Mouse (Mus musculus): Measurements from ENCODE around the gene Rab20. TPM values are rescaled to one million over a fixed set of nuclear protein-coding genes. Genes with fewer than 3 reads are reported as not detected.

The Rab20 gene
- polyA plus RNA-seq (2012; rRNA removed): 0.98 and 1.2 TPM in 2 replicates

DNA sequence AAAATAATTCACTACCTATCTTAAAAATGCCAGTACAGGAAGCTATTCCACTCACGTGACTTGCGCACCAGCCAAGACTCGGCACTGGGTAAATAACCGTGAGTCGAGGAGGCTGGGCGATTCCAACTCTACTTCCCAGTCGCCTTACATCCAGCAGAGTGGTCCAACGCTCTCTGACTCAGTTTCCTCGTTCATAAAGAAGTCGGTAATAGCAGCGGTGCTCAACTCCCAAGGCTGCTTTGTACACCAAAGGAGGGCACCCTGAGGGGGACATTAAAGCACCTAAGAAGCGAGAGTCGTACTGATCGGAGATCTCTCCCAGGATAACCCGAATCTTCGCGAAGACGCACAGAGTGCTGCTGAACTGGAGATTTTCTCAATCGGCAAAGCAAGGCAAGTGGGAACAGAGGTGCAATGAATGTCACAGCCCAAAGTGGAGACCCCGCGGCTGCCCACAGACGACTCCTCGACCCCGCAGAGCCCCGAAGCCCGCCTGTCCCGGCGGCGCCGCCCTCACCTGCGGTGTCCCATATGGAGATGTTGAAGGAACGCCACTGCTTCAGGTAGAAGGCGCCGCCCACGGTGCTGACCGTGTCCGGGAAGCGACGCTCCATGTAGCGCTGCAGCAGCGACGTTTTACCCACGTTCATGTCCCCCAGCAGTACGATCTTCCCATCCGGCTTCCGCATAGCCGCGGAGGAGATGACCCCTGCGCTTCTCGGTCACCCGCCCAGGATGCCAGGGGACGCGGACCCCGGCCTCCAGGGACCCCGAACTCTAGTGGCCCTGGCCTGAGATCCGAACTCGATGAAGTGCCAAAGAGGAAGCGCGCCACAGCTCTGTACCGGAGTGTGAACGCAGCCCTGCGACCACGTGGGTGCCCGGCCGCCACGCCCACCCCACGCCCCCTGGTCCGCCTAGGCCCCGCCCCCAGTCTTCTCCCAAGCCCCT, at the start of gene Rab20:
Gene Rab20 (minus strand): TSS at position 900 of the 951 bp plus-strand sequence.
- H3K27ac ChIP-seq (ENCODE audit: insufficient read depth, low read length): no peak within 1 kb of the TSS
- peak within 1 kb of the TSS; percentile 50 for H3K4me3 ChIP-seq (ENCODE audit: insufficient read depth, low read length)
- TF ChIP-seq CTCF (IDR thresholded peaks at IDR 0.05; ENCODE audit: extremely low read depth, insufficient read depth, low read length) (no peak), POLR2A (IDR thresholded peaks at IDR 0.05; ENCODE audit: extremely low read depth, insufficient read depth, low read length) (no peak)
- no peaks in the 10 kb centered on the region for H3K4me1 ChIP-seq (ENCODE audit: control insufficient read depth, insufficient read depth, low read length)

DNA sequence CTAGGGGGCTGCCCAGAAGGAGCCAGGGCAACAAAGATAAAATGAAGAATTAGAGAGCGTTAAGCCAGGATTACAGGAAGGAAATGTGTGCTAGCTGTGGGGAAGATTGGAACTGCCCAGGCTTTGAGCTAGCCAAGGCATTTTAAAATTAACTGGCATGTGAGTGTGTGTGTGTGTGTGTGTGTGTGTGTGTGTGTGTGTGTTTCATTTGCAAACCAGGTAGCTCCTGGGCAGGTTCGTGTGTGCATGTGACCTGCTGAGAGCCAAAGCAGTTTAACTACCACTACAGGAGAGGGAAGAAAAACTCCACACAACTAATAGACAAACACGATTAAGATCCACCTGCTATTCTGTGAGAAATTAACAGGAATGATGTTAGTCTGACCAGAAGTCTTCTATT, 44.8 kb upstream of the Rab20 start:
- Histone ChIP-seq H3K27ac (ENCODE audit: insufficient read depth, low read length) (no peak overlapping the region), H3K4me1 (ENCODE audit: control insufficient read depth, insufficient read depth, low read length) (no peaks in the 10 kb centered on the region), H3K4me3 (ENCODE audit: insufficient read depth, low read length) (no peak overlapping the region)
- TF ChIP-seq CTCF (IDR thresholded peaks at IDR 0.05; ENCODE audit: extremely low read depth, insufficient read depth, low read length) (no peak), POLR2A (IDR thresholded peaks at IDR 0.05; ENCODE audit: extremely low read depth, insufficient read depth, low read length) (no peak)

DNA sequence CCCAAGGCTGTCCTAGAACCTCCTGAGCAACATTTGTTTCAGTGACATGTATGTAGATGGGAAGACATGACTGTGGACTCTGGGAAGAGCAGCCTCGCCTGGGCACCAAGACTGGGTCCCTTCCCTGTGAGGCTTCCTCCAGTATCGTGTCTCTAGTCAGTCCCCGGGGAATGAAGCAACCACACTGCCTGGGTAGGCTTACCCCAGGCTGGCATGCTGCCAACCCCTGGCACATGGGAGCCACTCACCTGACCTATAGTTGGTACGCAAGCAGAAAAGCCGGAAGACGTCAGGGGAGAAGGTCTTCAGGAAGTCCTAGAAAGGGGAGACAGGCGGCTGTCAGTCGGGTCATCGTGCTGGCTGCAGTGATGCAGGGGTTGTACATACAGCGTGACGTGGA, 40.2 kb upstream of the Rab20 start:
- Histone ChIP-seq H3K4me1 (ENCODE audit: control insufficient read depth, insufficient read depth, low read length) (no peaks in the 10 kb centered on the region), H3K27ac (ENCODE audit: insufficient read depth, low read length) (no peak overlapping the region)
- TF ChIP-seq CTCF (IDR thresholded peaks at IDR 0.05; ENCODE audit: extremely low read depth, insufficient read depth, low read length) (no peak), POLR2A (IDR thresholded peaks at IDR 0.05; ENCODE audit: extremely low read depth, insufficient read depth, low read length) (no peak)

DNA sequence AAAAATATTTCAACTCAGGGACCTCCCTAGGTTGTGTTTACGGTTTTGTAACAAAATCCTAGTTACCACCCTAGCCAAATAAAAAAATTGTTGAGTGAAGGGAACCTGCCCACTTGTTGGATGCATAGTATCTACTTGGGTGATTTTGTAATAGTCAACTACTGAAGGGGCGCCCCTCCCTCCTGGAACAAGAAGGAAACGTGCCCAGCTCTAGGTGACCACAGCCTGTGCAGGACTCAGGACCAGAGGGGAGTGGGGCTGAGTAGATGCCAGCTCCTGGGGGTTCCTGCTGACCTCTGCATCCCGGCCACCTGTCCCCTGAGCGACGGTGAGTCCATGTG, 39.5 kb upstream of the Rab20 start:
- Histone ChIP-seq H3K27ac (ENCODE audit: insufficient read depth, low read length) (no peak overlapping the region), H3K4me1 (ENCODE audit: control insufficient read depth, insufficient read depth, low read length) (no peaks in the 10 kb centered on the region), H3K4me3 (ENCODE audit: insufficient read depth, low read length) (no peak overlapping the region)
- TF ChIP-seq CTCF (IDR thresholded peaks at IDR 0.05; ENCODE audit: extremely low read depth, insufficient read depth, low read length) (no peak), POLR2A (IDR thresholded peaks at IDR 0.05; ENCODE audit: extremely low read depth, insufficient read depth, low read length) (no peak)

More for the DNA sequence above, 40.2 kb upstream of the Rab20 start:
- no peak overlapping the region for H3K4me3 ChIP-seq (ENCODE audit: insufficient read depth, low read length)

DNA sequence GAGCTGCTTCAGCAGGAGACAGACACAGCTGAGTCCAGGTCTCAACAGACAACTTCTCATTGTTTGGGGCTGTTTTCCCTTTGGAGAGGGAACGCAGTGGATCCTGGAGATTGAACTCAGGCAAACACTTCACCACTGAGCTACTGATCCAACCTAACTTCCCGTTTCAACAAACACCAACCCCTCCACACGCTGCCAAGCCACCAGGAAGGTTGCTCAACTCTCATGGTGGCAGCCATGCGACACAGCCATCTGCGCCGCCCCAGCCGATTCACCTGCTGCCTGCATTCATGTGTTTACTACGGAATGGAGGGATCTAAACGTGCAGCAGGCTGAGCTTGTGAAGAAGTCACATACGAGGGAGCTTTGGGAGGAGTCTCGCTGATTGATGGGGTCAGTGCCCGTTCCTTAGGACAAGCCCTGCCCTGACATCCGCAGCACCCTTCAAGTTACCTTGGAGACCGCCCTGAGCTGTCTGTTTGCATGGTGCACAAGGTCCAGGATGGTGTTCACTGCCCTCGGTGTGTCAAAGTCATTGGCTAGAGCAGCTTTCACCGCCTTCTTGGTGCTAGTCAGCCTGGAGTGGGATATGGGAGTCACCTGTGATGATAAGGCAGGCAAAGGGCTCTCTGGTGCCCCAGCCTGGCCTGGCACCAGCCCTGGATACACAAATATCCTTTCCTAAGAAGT, 39.0 kb upstream of the Rab20 start:
- H3K27ac ChIP-seq (ENCODE audit: insufficient read depth, low read length): no peak overlapping the region
- no peak for TF ChIP-seq POLR2A (IDR thresholded peaks at IDR 0.05; ENCODE audit: extremely low read depth, insufficient read depth, low read length)
- TF ChIP-seq CTCF (IDR thresholded peaks at IDR 0.05; ENCODE audit: extremely low read depth, insufficient read depth, low read length): no peak
- no peaks in the 10 kb centered on the region for H3K4me1 ChIP-seq (ENCODE audit: control insufficient read depth, insufficient read depth, low read length)
- no peak overlapping the region for H3K4me3 ChIP-seq (ENCODE audit: insufficient read depth, low read length)

DNA sequence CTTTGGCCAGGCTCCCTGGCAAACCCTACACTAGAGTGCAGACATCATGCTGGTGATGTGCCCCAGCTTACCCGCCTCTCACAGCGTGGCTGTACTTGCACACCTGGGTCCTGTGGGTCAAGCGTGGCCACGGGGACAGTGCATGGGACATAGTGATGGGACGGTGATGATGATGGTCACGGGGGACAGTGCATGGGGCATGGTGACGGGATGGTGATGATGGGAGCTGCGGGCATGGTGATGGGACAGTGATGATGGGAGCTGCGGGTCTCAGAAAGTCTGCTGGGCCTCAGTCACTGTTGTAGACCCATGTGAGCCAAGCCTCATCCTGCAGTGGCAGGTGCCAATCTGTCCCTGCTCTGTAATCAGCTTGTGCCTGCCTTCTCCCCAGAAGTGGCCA, 37.8 kb upstream of the Rab20 start:
- H3K4me3 ChIP-seq (ENCODE audit: insufficient read depth, low read length): no peak overlapping the region
- no peaks in the 10 kb centered on the region for H3K4me1 ChIP-seq (ENCODE audit: control insufficient read depth, insufficient read depth, low read length)
- H3K27ac ChIP-seq (ENCODE audit: insufficient read depth, low read length): no peak overlapping the region
- no peak for TF ChIP-seq CTCF (IDR thresholded peaks at IDR 0.05; ENCODE audit: extremely low read depth, insufficient read depth, low read length)
- TF ChIP-seq POLR2A (IDR thresholded peaks at IDR 0.05; ENCODE audit: extremely low read depth, insufficient read depth, low read length): no peak

DNA sequence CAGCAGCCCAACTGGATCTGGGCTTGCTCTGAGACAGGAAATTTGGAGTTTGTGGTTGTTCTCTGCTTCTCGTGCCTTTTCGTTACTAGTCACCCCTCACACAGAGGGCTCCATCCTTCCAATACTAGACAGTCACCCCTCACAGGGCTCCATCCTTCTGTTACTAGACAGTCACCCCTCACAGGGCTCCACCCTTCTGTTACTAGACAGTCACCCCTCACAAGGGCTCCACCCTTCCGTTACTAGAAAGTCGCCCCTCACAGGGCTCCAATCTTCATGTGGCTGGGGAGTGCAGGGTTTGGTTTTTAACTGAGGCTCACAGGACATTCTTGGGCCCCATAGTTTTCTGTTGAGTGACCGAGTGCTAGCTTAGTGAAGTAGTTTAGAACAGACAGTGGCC, 34.7 kb upstream of the Rab20 start:
- TF ChIP-seq CTCF (IDR thresholded peaks at IDR 0.05; ENCODE audit: extremely low read depth, insufficient read depth, low read length) (no peak), POLR2A (IDR thresholded peaks at IDR 0.05; ENCODE audit: extremely low read depth, insufficient read depth, low read length) (no peak)
- no peaks in the 10 kb centered on the region for H3K4me1 ChIP-seq (ENCODE audit: control insufficient read depth, insufficient read depth, low read length)
- no peak overlapping the region for H3K4me3 ChIP-seq (ENCODE audit: insufficient read depth, low read length)
- no peak overlapping the region for H3K27ac ChIP-seq (ENCODE audit: insufficient read depth, low read length)

DNA sequence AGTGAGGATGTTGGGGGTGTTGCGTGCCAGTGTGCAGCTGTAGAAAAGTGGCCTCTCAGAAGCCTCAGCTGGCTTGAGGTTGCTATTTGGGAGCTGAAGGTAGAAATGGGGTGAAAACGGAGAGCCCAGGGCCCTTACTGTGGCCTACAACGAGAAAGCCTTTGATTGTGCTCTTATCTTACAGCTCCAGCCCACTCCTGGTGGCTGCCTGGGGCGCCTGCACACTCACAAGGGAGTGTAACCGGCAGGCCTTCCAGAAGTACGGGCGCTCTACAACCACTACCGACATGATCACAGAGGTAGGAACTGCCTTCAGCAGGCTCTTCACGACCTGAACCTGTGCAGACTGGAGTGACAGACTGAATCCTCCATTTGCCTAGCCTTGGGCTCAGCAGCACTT, 34.2 kb upstream of the Rab20 start:
- no peaks in the 10 kb centered on the region; the same call in 1 of the 2 replicates for H3K4me1 ChIP-seq (ENCODE audit: control insufficient read depth, insufficient read depth, low read length)
- no peak overlapping the region for H3K27ac ChIP-seq (ENCODE audit: insufficient read depth, low read length)
- no peak overlapping the region for H3K4me3 ChIP-seq (ENCODE audit: insufficient read depth, low read length)
- TF ChIP-seq POLR2A (IDR thresholded peaks at IDR 0.05; ENCODE audit: extremely low read depth, insufficient read depth, low read length) (no peak), CTCF (IDR thresholded peaks at IDR 0.05; ENCODE audit: extremely low read depth, insufficient read depth, low read length) (no peak)

DNA sequence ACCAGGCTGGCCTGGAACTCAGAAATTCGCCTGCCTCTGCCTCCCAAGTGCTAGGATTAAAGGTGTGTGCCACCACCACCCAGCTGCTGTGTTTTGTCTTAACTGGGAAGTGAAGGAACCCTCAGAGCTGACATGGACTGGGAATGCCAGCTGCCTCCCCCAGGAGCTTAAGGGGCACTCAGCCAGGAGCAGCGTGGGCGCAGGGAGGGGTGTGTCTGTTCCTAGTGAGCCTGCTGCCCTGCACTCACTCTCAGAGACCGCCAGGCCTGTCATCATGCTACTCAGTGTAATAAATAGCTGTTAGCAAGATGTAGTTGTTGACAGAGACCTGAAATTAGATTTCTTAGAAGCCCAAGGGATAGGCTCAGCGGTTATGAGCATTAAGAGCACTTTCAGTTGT, 32.5 kb upstream of the Rab20 start:
- TF ChIP-seq POLR2A (IDR thresholded peaks at IDR 0.05; ENCODE audit: extremely low read depth, insufficient read depth, low read length) (no peak), CTCF (IDR thresholded peaks at IDR 0.05; ENCODE audit: extremely low read depth, insufficient read depth, low read length) (no peak)
- H3K4me1 ChIP-seq (ENCODE audit: control insufficient read depth, insufficient read depth, low read length): no peaks in the 10 kb centered on the region; the same call in 1 of the 2 replicates
- no peak overlapping the region for H3K4me3 ChIP-seq (ENCODE audit: insufficient read depth, low read length)
- H3K27ac ChIP-seq (ENCODE audit: insufficient read depth, low read length): no peak overlapping the region
